Mouse (Mus musculus) limb, embryonic 10.5 days (tissue): Measurements from ENCODE around the gene Zfp90. TPM values are rescaled to one million over a fixed set of nuclear protein-coding genes. Genes with fewer than 3 reads are reported as not detected.

Source experiments
- DNase-seq: peaks from one replicate; pipeline ENCODE4 v3.0.0-alpha.2; 2017; ENCODE audit warnings: low spot score
- H3K27ac ChIP-seq: fragments of 300-500 bp; sonication (generic); 2 replicates; pipeline ENCODE4 v1.5.1; 2016; ENCODE audit warnings: mild to moderate bottlenecking
- H3K27me3 ChIP-seq: fragments of 300-500 bp; sonication (generic); 2 replicates; pipeline ENCODE4 v1.6.1; 2016; ENCODE audit warnings: low read depth, mild to moderate bottlenecking; ENCODE audit not compliant: poor library complexity, severe bottlenecking
- H3K36me3 ChIP-seq: fragments of 300-500 bp; sonication (generic); 2 replicates; pipeline ENCODE4 v1.6.1; 2016; ENCODE audit warnings: mild to moderate bottlenecking, moderate library complexity
- H3K4me1 ChIP-seq: fragments of 300-500 bp; sonication (generic); 2 replicates; pipeline ENCODE4 v1.6.1; 2016
- H3K4me3 ChIP-seq: fragments of 300-500 bp; sonication (generic); 2 replicates; pipeline ENCODE4 v1.5.1; 2016; ENCODE audit warnings: mild to moderate bottlenecking, moderate library complexity
- H3K9me3 ChIP-seq: fragments of 300-500 bp; sonication (generic); replicated peaks from 2 replicates; pipeline ENCODE4 v1.6.1; 2016; ENCODE audit warnings: mild to moderate bottlenecking
- WGBS: fragments of 180-500 bp; shearing (Covaris S2); methylation state at CpG from one replicate; pipeline ENCODE4 v1.1.7; 2016; 5-methylcytosine and 5-hydroxymethylcytosine counted together
- polyA plus RNA-seq: library from polyadenylated mRNA; unstranded; fragments of >200 nt; fragmentation: Nextera tagmentation; extraction: Ambion mirVana; gene quantifications from 2 replicates; pipeline ENCODE4 v1.2.1, GENCODE M21; 2016

Gene Zfp90
- 21.6 and 28.7 TPM in 2 replicates for polyA plus RNA-seq

- peak within 1 kb of the TSS; percentile 95 for H3K27ac ChIP-seq
- peak; percentile 95 for DNase-seq
- H3K4me3 ChIP-seq, result peak within 1 kb of the TSS; percentile 65
- no peaks in the 10 kb centered on the region for H3K9me3 ChIP-seq
- peaks cover 33% of the 10 kb centered on the region for H3K4me1 ChIP-seq
- H3K27me3 ChIP-seq, result no peaks in the 10 kb centered on the region
- WGBS, result under 1% methylated on average over 46 of the region's 46 CpGs
- H3K36me3 ChIP-seq, result peaks cover 40% of the 10 kb centered on the region
Measured at GRCm38 (mm10) chr8:106415182-106415971, at the start of gene Zfp90. Gene Zfp90 (plus strand): TSS chr8:106415327.

- H3K27me3 ChIP-seq, result no peaks in the 10 kb centered on the region
- WGBS, result 67% methylated on average over 3 of the region's 3 CpGs
Measured at GRCm38 (mm10) chr8:106368501-106368900, 46.6 kb upstream of the Zfp90 start.

GRCm38 (mm10) chr8:106369069-106369468 lies 46.1 kb upstream of the Zfp90 start:
- peaks cover 14% of the 10 kb centered on the region for H3K4me1 ChIP-seq
- no peaks in the 10 kb centered on the region for H3K36me3 ChIP-seq
- no peaks in the 10 kb centered on the region for H3K27me3 ChIP-seq
- no peak overlapping the region for H3K4me3 ChIP-seq
- H3K9me3 ChIP-seq, result no peaks in the 10 kb centered on the region
- no peak for DNase-seq
- WGBS, result 89% methylated on average over 7 of the region's 7 CpGs
- no peak overlapping the region for H3K27ac ChIP-seq

More at GRCm38 (mm10) chr8:106368501-106368900, 46.6 kb upstream of the Zfp90 start:
- Histone ChIP-seq H3K9me3 (no peaks in the 10 kb centered on the region), H3K4me1 (peaks cover 14% of the 10 kb centered on the region), H3K36me3 (no peaks in the 10 kb centered on the region), H3K4me3 (no peak overlapping the region), H3K27ac (no peak overlapping the region)
- DNase-seq, result no peak

- Histone ChIP-seq H3K4me1 (no peaks in the 10 kb centered on the region), H3K27ac (no peak overlapping the region), H3K4me3 (no peak overlapping the region), H3K9me3 (no peaks in the 10 kb centered on the region), H3K27me3 (no peaks in the 10 kb centered on the region), H3K36me3 (no peaks in the 10 kb centered on the region)
- no peak for DNase-seq
- WGBS, result 80% methylated on average over 7 of the region's 7 CpGs
Measured at GRCm38 (mm10) chr8:106375957-106376356, 39.2 kb upstream of the Zfp90 start.

- Histone ChIP-seq H3K4me3 (no peak overlapping the region), H3K27me3 (no peaks in the 10 kb centered on the region), H3K27ac (no peak overlapping the region), H3K4me1 (no peaks in the 10 kb centered on the region), H3K36me3 (no peaks in the 10 kb centered on the region), H3K9me3 (no peaks in the 10 kb centered on the region)
- WGBS, result 30% methylated on average over 9 of the region's 9 CpGs
- DNase-seq, result no peak
Measured at GRCm38 (mm10) chr8:106376862-106377261, 38.3 kb upstream of the Zfp90 start.

GRCm38 (mm10) chr8:106378501-106379048 lies 36.6 kb upstream of the Zfp90 start:
- DNase-seq, result no peak
- H3K27ac ChIP-seq, result no peak overlapping the region
- peaks cover 6% of the 10 kb centered on the region for H3K4me1 ChIP-seq
- no peak overlapping the region for H3K4me3 ChIP-seq
- no peaks in the 10 kb centered on the region for H3K36me3 ChIP-seq
- no peaks in the 10 kb centered on the region for H3K9me3 ChIP-seq
- WGBS, result 69% methylated on average over 7 of the region's 7 CpGs
- no peaks in the 10 kb centered on the region for H3K27me3 ChIP-seq

GRCm38 (mm10) chr8:106379357-106379756 lies 35.8 kb upstream of the Zfp90 start:
- Histone ChIP-seq H3K4me3 (no peak overlapping the region), H3K27ac (no peak overlapping the region), H3K4me1 (peaks cover 6% of the 10 kb centered on the region), H3K27me3 (no peaks in the 10 kb centered on the region), H3K36me3 (no peaks in the 10 kb centered on the region), H3K9me3 (no peaks in the 10 kb centered on the region)
- 88% methylated on average over 5 of the region's 5 CpGs for WGBS
- DNase-seq, result no peak

GRCm38 (mm10) chr8:106381026-106381425 lies 34.1 kb upstream of the Zfp90 start:
- no peak overlapping the region for H3K27ac ChIP-seq
- 90% methylated on average over 6 of the region's 6 CpGs for whole genome bisulfite sequencing
- no peak for DNase-seq
- H3K4me1 ChIP-seq, result peaks cover 6% of the 10 kb centered on the region
- H3K27me3 ChIP-seq, result no peaks in the 10 kb centered on the region
- no peak overlapping the region for H3K4me3 ChIP-seq
- no peaks in the 10 kb centered on the region for H3K9me3 ChIP-seq
- H3K36me3 ChIP-seq, result no peaks in the 10 kb centered on the region

GRCm38 (mm10) chr8:106387801-106388415 lies 27.2 kb upstream of the Zfp90 start:
- no peaks in the 10 kb centered on the region for H3K27me3 ChIP-seq
- H3K4me3 ChIP-seq, result no peak overlapping the region
- no peaks in the 10 kb centered on the region for H3K9me3 ChIP-seq
- H3K4me1 ChIP-seq, result peaks cover 5% of the 10 kb centered on the region
- DNase-seq, result no peak
- H3K36me3 ChIP-seq, result no peaks in the 10 kb centered on the region
- H3K27ac ChIP-seq, result no peak overlapping the region
- WGBS, result 86% methylated on average over 9 of the region's 9 CpGs

GRCm38 (mm10) chr8:106394493-106394892 lies 20.6 kb upstream of the Zfp90 start:
- no peaks in the 10 kb centered on the region for H3K9me3 ChIP-seq
- H3K4me3 ChIP-seq, result no peak overlapping the region
- H3K36me3 ChIP-seq, result no peaks in the 10 kb centered on the region
- no peak overlapping the region for H3K27ac ChIP-seq
- H3K27me3 ChIP-seq, result no peaks in the 10 kb centered on the region
- H3K4me1 ChIP-seq, result no peaks in the 10 kb centered on the region
- 91% methylated on average over 4 of the region's 4 CpGs for WGBS
- DNase-seq, result no peak

- no peaks in the 10 kb centered on the region for H3K36me3 ChIP-seq
- H3K27me3 ChIP-seq, result no peaks in the 10 kb centered on the region
- peaks cover 15% of the 10 kb centered on the region for H3K4me1 ChIP-seq
- WGBS, result 80% methylated on average over 8 of the region's 8 CpGs
- H3K27ac ChIP-seq, result no peak overlapping the region
- H3K9me3 ChIP-seq, result no peaks in the 10 kb centered on the region
- H3K4me3 ChIP-seq, result no peak overlapping the region
- no peak for DNase-seq
Measured at GRCm38 (mm10) chr8:106399694-106400093, 15.4 kb upstream of the Zfp90 start.

GRCm38 (mm10) chr8:106400181-106400580 lies 14.9 kb upstream of the Zfp90 start:
- H3K27ac ChIP-seq, result no peak overlapping the region
- 64% methylated on average over 5 of the region's 5 CpGs for whole genome bisulfite sequencing
- H3K4me3 ChIP-seq, result no peak overlapping the region
- DNase-seq, result no peak
- no peaks in the 10 kb centered on the region for H3K27me3 ChIP-seq
- H3K9me3 ChIP-seq, result no peaks in the 10 kb centered on the region
- peaks cover 20% of the 10 kb centered on the region for H3K4me1 ChIP-seq
- no peaks in the 10 kb centered on the region for H3K36me3 ChIP-seq

GRCm38 (mm10) chr8:106403246-106403933 lies 11.7 kb upstream of the Zfp90 start:
- DNase-seq, result peak; percentile 59
- WGBS, result 46% methylated on average over 12 of the region's 12 CpGs
- peaks cover 32% of the 10 kb centered on the region for H3K4me1 ChIP-seq

More at GRCm38 (mm10) chr8:106403246-106403933, 11.7 kb upstream of the Zfp90 start:
- Histone ChIP-seq H3K36me3 (no peaks in the 10 kb centered on the region), H3K9me3 (no peaks in the 10 kb centered on the region), H3K4me3 (no peak overlapping the region), H3K27me3 (no peaks in the 10 kb centered on the region), H3K27ac (no peak overlapping the region)
